Mouse (Mus musculus) gastrocnemius, postnatal 4 days (tissue): Measurements from ENCODE around the gene Eif2ak4. TPM values are rescaled to one million over a fixed set of nuclear protein-coding genes. Genes with fewer than 3 reads are reported as not detected.
A peak's percentile ranks its signal among the peaks of the same experiment; 100 is the strongest.

ENCODE experiments used
- DNase-seq, 2 experiments: peaks; one replicate each; pipeline ENCODE4 v3.0.0; 2021 to 2022; ENCODE audit warnings: low spot score in 2 of 2, mixed read lengths in 2 of 2
- long read RNA-seq, 2 experiments: library from polyadenylated mRNA; stranded (forward); transcript quantifications; one replicate each; pipeline ENCODE4 v2.0.0; 2021
- total RNA-seq, 2 experiments: library from RNA; stranded (reverse); gene quantifications; 2 replicates each; pipeline ENCODE4 v1.2.3; 2021

Eif2ak4 gene
- 10 to 100 TPM; 11.0 to 11.6 TPM for total RNA-seq
- long read RNA-seq, experiment 1, partial matches to known transcripts = 1 of 4 reads
- long read RNA-seq, experiment 1, other reads (novel, unspliced or antisense) = 3 of 4 reads
- long read RNA-seq, experiment 2, full-length matches to known transcripts = 2 of 13 reads
- long read RNA-seq, experiment 2, partial matches to known transcripts = 4 of 13 reads
- long read RNA-seq, experiment 2, other reads (novel, unspliced or antisense) = 7 of 13 reads

GRCm38 (mm10) chr2:118388341-118389335 is at the start of gene Eif2ak4:
TSS of gene Eif2ak4 (plus strand) at chr2:118388618.
- peak; percentile 89 to 95 for DNase-seq

GRCm38 (mm10) chr2:118341295-118341694 is 47.1 kb upstream of the Eif2ak4 start:
- DNase-seq = no peak

- DNase-seq = no peak
Observed at GRCm38 (mm10) chr2:118343897-118344296, 44.5 kb upstream of the Eif2ak4 start.

GRCm38 (mm10) chr2:118345535-118345934 is 42.9 kb upstream of the Eif2ak4 start:
- no peak for DNase-seq

GRCm38 (mm10) chr2:118353498-118353897 is 34.9 kb upstream of the Eif2ak4 start:
- no peak for DNase-seq

- DNase-seq = no peak
Observed at GRCm38 (mm10) chr2:118353916-118354403, 34.5 kb upstream of the Eif2ak4 start.

GRCm38 (mm10) chr2:118355138-118355719 is 33.2 kb upstream of the Eif2ak4 start:
- DNase-seq = no peak

GRCm38 (mm10) chr2:118371841-118372240 is 16.6 kb upstream of the Eif2ak4 start:
- DNase-seq = no peak

- DNase-seq = no peak
Observed at GRCm38 (mm10) chr2:118372561-118372900, 15.9 kb upstream of the Eif2ak4 start.

- peak; percentile 22 to 29 for DNase-seq
Observed at GRCm38 (mm10) chr2:118372901-118373571, 15.4 kb upstream of the Eif2ak4 start, which contains the start of gene Gpr176. TSS of gene Gpr176 (minus strand) at chr2:118373419.

- DNase-seq = peak; percentile 50 to 63
Observed at GRCm38 (mm10) chr2:118373572-118374279, 14.7 kb upstream of the Eif2ak4 start.

GRCm38 (mm10) chr2:118375522-118375921 is 12.9 kb upstream of the Eif2ak4 start:
- DNase-seq = no peak

- DNase-seq = no peak
Observed at GRCm38 (mm10) chr2:118375931-118376330, 12.5 kb upstream of the Eif2ak4 start.

- no peak for DNase-seq
Observed at GRCm38 (mm10) chr2:118379756-118380155, 8.7 kb upstream of the Eif2ak4 start.

GRCm38 (mm10) chr2:118383387-118383786 is 5.0 kb upstream of the Eif2ak4 start:
- DNase-seq = no peak

GRCm38 (mm10) chr2:118389569-118389968 is 1.2 kb downstream of the Eif2ak4 start:
- no peak for DNase-seq

GRCm38 (mm10) chr2:118390072-118390471 is 1.7 kb downstream of the Eif2ak4 start:
- DNase-seq = no peak

GRCm38 (mm10) chr2:118391201-118391600 is 2.8 kb downstream of the Eif2ak4 start:
- DNase-seq = no peak

- no peak for DNase-seq
Observed at GRCm38 (mm10) chr2:118399751-118400150, 11.3 kb downstream of the Eif2ak4 start.
